Mouse (Mus musculus) lung, postnatal 0 days (tissue): Measurements from ENCODE around the gene Lix1l.
A peak's percentile ranks its signal among the peaks of the same experiment; 100 is the strongest.

ENCODE experiments used
- CTCF ChIP-seq: IDR thresholded peaks from 2 replicates; pipeline ENCODE4 v1.5.1; 2016; ENCODE audit warnings: antibody characterized with exemption, mild to moderate bottlenecking
- EP300 ChIP-seq: IDR thresholded peaks from 2 replicates; pipeline ENCODE4 v1.6.1; 2016; ENCODE audit warnings: antibody characterized with exemption, mild to moderate bottlenecking, control low read depth

GRCm38 (mm10) chr3:96578561-96579238 is 22.2 kb upstream of the Lix1l start:
- peak; percentile 21 for TF ChIP-seq CTCF
- TF ChIP-seq EP300: no peak
